Mouse (Mus musculus) small intestine, adult 2 months (tissue): ENCODE measurements around the gene AC124502.3.

Source experiments
- CTCF ChIP-seq: fragments of 200-500 bp; IDR thresholded peaks from 2 replicates; pipeline ENCODE4 v1.5.1; 2012; ENCODE audit warnings: low read depth, mild to moderate bottlenecking, control low read depth, inconsistent platforms, low read length, moderate library complexity, mixed read lengths; ENCODE audit not compliant: insufficient replicate concordance, insufficient read length; ENCODE audit errors: extremely low read depth
- POLR2A ChIP-seq: fragments of 200-500 bp; IDR thresholded peaks from 2 replicates; pipeline ENCODE4 v1.6.1; 2012; ENCODE audit warnings: low read depth, mild to moderate bottlenecking, control low read depth, inconsistent platforms, low read length, moderate library complexity

DNA sequence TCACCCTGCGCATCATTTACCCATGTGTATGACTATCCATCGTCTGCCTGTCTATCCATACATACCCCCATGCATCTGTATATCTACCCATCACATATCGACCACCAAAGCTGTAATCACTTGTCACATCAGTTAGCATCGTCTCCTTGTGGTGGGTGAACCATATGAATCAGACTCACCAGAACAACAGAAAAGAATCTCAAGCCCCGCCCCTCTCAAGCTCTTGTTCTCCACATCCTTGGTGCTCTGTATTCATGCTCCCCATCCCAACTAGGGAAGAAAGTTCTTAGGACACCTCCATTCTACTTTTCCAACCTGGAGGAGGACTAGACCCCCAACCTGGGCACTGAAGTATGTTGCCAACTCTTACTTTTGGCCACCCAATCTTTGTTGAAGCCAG is 23.4 kb downstream of the AC124502.3 start:
- TF ChIP-seq CTCF (no peak), POLR2A (no peak)
